Mouse (Mus musculus): ENCODE measurements around the gene Art1.

Art1 gene

DNA sequence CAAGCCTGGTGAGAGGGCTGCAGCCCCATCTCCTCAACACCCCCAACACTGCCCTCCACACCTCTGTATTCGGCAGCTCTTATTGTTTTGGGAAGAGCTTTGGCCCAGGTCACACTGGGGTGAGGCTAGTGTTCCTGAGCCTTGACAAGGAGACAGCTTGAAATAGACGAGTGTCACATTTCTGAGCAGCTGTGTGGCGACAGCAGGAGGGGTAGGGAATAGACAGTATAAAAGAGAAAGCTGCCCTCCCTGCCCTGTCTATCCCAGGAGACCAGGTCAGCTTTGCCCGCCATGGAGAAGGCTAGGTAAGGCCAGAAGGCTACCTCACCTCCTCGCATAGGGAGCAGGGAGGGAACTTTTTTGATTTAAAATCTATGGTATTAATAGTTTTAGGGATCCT lies at the start of gene Art1:
Art1 (plus strand) TSS at position 257 of the 400 bp plus-strand sequence.
- DNase-seq, result no peak

DNA sequence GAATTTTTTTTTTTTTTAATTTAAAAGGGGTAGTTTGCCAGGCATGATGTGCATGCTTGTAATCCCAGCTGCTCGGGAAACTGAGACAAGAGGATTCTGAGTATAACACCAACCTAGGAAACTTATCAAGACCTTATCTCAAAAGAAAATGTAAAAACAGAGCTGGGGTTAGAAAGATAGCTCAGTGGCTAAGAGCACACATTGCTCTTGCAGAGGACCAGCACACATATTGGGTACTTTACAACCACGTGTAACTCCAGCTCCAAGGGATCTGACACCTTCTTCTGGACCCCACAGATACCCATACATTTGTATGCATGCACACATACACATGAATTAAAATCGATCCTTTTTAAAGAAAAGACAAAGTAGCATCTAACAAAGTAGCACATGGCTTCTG lies 40.2 kb upstream of the Art1 start:
- no peak for DNase-seq

- DNase-seq, result no peak
Observed at GRCm38 (mm10) chr7:102062203-102062602, 39.3 kb upstream of the Art1 start.

GRCm38 (mm10) chr7:102063891-102064290 lies 37.7 kb upstream of the Art1 start:
- no peak for DNase-seq

DNA sequence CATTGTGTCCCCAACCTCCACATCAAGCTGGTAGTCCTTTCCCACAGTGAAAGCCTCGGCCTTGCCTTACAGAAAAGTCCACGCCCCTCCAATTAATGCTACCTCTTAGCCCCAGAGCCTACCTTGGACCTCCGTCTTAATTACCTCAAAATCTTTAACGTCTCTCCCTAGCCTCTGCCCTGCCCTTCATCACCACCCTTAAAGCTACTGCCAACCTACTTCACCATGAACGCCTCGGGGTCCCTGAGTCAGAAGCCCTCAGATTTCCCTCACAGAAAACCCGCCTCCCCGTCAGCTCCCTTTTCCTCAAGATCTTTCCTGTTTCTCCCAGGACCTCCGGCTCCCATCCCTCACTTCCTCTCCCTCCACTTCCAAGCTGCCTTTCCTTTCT lies 36.9 kb upstream of the Art1 start:
- DNase-seq, result no peak

GRCm38 (mm10) chr7:102065046-102065891 lies 36.3 kb upstream of the Art1 start, which contains the start of the genes Rnf121, Xndc1 and Xntrpc:
Rnf121 (minus strand) TSS chr7:102065469.
Xndc1 (plus strand) TSS chr7:102065511.
Xntrpc (plus strand) TSS chr7:102065713.
- peak; percentile 95 for DNase-seq

DNA sequence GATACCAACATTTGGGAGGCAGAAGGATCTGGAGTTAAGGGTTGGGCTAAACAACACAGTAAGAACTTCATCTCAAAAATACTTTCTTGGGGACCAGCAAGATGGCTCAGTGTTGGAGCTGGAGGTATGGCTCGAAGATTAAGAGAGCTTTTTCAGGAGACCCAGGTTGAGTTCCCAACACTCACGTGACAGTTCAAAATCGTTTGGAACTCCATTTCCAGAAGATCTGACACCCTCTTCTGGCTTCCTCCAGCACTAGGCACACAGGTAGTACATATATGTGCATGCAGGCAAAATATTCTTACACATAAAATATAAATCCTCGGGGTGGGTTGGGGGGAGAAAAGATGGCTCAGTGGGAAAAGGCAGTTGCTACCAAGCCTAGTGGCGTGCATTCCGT lies 35.2 kb upstream of the Art1 start:
- no peak for DNase-seq

- DNase-seq, result peak; percentile 39
Observed at GRCm38 (mm10) chr7:102076714-102077296, 24.7 kb upstream of the Art1 start.

DNA sequence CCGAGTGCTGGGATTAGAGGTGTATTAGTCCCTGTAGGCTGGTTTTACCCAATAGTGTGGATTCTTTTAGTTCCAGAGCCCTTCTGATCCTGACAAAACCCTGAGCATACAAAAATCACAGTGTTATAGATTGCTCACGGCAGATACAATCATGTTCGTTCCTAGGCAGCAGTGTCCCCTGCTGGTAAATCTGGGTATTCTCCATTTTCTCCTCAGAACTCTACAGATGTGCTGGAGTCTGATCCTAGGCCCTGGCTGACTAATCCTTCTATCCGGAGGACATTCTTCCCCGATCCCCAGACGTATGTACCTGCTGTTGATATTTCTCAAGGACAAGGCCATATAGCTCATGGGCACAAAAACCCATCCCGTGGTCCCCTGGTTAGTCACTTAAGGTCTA lies 23.0 kb upstream of the Art1 start:
- peak; percentile 54 for DNase-seq

- no peak for DNase-seq
Observed at GRCm38 (mm10) chr7:102080311-102080710, 21.2 kb upstream of the Art1 start.

DNA sequence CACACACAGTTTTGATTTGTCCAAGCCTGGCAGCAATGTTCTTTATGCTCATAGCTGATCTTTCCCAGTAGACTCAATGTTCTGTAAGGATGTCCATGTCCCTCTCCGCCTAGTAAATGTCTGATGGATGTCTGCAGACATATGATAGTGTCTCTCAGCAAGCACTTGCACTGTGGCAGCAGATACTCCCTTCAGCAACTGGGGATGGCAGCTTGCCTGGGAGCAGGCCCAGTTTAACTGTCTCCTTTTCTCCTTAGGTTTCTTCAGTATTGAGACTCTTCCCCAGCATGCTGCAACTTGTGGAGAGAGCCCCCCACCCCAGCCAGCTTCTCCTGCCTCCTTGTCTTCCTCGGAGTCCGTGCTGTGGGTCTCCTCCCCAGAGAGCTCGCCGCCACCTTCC lies 19.8 kb upstream of the Art1 start:
- DNase-seq, result no peak

- DNase-seq, result no peak
Observed at GRCm38 (mm10) chr7:102082816-102083215, 18.7 kb upstream of the Art1 start, which contains the start of gene Trpc2. Trpc2 (plus strand) TSS chr7:102083116.

DNA sequence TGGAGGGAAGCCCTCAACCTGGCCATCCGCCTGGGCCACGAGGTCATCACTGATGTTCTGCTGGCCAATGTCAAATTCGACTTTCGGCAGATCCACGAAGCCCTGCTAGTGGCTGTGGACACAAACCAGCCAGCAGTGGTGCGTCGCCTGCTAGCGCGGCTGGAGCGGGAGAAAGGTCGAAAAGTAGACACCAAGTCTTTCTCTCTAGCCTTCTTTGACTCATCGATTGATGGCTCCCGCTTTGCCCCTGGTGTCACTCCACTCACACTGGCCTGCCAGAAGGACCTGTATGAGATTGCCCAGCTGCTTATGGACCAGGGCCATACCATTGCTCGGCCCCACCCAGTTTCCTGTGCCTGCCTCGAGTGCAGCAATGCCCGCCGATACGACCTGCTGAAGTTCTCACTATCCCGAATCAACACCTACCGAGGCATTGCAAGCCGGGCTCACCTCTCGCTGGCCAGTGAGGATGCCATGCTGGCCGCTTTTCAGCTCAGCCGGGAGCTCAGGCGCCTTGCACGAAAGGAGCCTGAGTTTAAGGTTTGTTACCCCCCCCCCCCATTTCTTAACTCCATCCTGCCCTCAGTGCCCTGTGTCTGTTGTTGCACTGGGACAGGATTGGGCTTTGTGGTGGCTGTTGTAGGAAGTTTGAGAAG lies 17.4 kb upstream of the Art1 start:
- no peak for DNase-seq

GRCm38 (mm10) chr7:102087336-102087735 lies 14.2 kb upstream of the Art1 start:
- DNase-seq, result no peak

- peak; percentile 56 for DNase-seq
Observed at GRCm38 (mm10) chr7:102099760-102100661, 1.5 kb upstream of the Art1 start.

DNA sequence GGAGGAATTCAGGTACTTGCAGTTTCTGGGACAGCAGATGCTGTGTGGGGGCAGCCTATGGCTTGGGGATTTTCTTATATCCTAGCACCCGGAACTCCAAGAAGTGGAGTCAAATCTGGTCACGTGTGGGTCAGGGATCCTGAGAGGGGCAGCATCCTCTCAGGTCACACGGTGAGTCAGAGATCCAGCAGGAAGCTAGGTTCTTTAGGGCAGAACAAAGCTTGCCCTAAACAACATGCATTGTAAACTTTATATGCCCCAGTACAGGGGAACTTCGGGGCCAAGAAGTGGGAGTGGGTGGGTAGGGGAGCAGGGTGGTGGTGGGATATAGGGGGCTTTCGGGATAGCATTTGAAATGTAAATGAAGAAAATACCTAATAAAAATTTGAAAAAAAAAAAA lies 675 bp upstream of the Art1 start:
- no peak for DNase-seq

DNA sequence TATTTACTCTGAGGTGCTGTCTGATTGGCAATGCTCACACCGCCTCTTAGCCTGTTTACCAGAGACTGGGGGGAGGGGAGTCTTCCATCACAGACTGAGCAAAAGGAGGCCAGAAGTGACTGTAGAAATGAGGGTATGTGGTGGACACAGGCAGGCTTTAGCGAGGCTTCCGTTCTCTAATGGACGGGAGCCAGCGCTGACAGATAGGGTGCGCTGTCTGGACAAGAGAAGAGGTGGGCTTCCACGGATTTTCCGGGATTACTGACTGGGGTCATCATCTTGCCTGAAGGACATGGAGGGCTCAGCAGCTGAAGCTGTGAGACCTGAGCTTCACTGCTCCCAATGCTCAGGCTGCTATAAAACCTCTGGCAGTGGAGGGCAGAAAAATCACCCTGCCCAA lies 698 bp downstream of the Art1 start:
- no peak for DNase-seq

GRCm38 (mm10) chr7:102102696-102103095 lies 1.2 kb downstream of the Art1 start:
- DNase-seq, result no peak

- no peak for DNase-seq
Observed at GRCm38 (mm10) chr7:102103555-102103954, 2.0 kb downstream of the Art1 start.

DNA sequence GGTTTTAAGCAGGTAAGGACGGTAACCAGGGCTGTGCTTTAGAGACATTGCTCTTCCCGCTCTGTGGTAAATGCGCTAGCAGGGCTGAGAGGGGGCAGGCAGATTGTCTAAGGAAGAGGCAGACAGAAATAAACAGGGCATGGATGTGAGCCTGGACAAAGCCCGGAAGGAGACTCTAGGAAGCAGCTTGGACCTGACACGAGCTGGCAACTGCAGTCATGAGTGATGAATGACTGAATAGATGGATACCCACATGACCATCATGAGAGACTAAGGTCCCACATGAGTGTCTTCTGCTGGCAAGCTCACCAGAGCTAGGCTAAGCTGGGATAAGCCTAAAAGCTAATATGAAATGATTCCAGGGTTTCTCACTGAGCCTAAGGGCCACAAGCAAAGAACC lies 2.6 kb downstream of the Art1 start:
- DNase-seq, result no peak

GRCm38 (mm10) chr7:102106700-102107141 lies 5.2 kb downstream of the Art1 start:
- DNase-seq, result peak; percentile 30

DNA sequence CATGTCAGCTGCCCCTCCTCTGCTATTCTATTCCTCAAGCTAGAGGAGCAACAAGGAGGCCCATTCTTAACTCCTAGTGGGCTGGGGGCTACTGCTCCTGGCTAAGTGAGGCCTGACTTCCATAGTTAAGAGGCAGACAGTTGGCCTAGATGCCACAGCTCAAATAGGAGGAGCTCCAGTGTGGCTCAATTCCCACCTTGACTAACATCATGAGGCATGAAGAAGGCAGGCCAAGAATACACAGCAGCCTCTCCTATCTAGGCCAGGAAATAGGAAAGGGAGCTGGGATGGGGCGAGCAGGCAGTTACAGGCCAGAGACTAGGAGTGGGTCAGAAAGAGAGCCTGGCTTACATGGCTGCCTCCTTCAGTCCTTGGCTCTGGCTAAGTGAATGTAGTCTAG lies 6.7 kb downstream of the Art1 start:
- DNase-seq, result no peak

- no peak for DNase-seq
Observed at GRCm38 (mm10) chr7:102109171-102109570, 7.6 kb downstream of the Art1 start, which contains the start of gene Art5. Art5 (minus strand) TSS chr7:102109489.
